Mouse (Mus musculus) gonadal fat pad, adult 2 months (tissue): ENCODE results near the gene Nlrp14. TPM values are rescaled to one million over a fixed set of nuclear protein-coding genes. Genes with fewer than 3 reads are reported as not detected.
"Not testable (repeated sequence)": the region's sequence is repeated elsewhere in the genome, so short reads cannot be mapped to it uniquely, and the experiment has no call there.

Experiments used
- DNase-seq: peaks from one replicate; pipeline ENCODE4 v3.0.0-alpha.2; 2012; ENCODE audit warnings: low read depth
- polyA plus RNA-seq: library from polyadenylated mRNA; depleted of rRNA; stranded (reverse); fragments of >200 nt; gene quantifications from 2 replicates; pipeline ENCODE4 v1.2.3, GENCODE M21; 2012; rRNA removed

The Nlrp14 gene
- polyA plus RNA-seq, result 0.19 and 0.28 TPM in 2 replicates

GRCm38 (mm10) chr7:107166690-107167089 is at the start of gene Nlrp14:
Nlrp14 (plus strand) TSS chr7:107166990.
- no peak for DNase-seq

- DNase-seq, result not testable (repeated sequence)
Observed at GRCm38 (mm10) chr7:107130983-107131382, 35.8 kb upstream of the Nlrp14 start, which contains the start of gene Olfr715. Olfr715 (minus strand) TSS chr7:107131083.

GRCm38 (mm10) chr7:107138027-107138426 is 28.8 kb upstream of the Nlrp14 start, which contains the start of gene Olfr716:
Olfr716 (plus strand) TSS chr7:107138327.
- not testable (repeated sequence) for DNase-seq

- DNase-seq, result no peak
Observed at GRCm38 (mm10) chr7:107180406-107180805, 13.6 kb downstream of the Nlrp14 start.

- DNase-seq, result no peak
Observed at GRCm38 (mm10) chr7:107201817-107202216, 35.0 kb downstream of the Nlrp14 start.

GRCm38 (mm10) chr7:107207843-107208242 is 41.1 kb downstream of the Nlrp14 start:
- DNase-seq, result no peak

- DNase-seq, result no peak
Observed at GRCm38 (mm10) chr7:107209204-107209860, 42.5 kb downstream of the Nlrp14 start, which contains the start of gene Rbmxl2. Rbmxl2 (plus strand) TSS chr7:107209445.

GRCm38 (mm10) chr7:107210126-107210576 is 43.4 kb downstream of the Nlrp14 start:
- no peak for DNase-seq

- DNase-seq, result no peak
Observed at GRCm38 (mm10) chr7:107215723-107216122, 48.9 kb downstream of the Nlrp14 start.

GRCm38 (mm10) chr7:107216845-107217244 is 50.1 kb downstream of the Nlrp14 start:
- no peak for DNase-seq

- no peak for DNase-seq
Observed at GRCm38 (mm10) chr7:107236854-107237253, 70.1 kb downstream of the Nlrp14 start.

- DNase-seq, result no peak
Observed at GRCm38 (mm10) chr7:107237498-107237897, 70.7 kb downstream of the Nlrp14 start.

GRCm38 (mm10) chr7:107241371-107241883 is 74.6 kb downstream of the Nlrp14 start:
- no peak for DNase-seq

Other genes starting within 250 kb of the Nlrp14 start
- not detected in 2 replicates for gene Olfr709-ps1, start 234.8 kb upstream of the Nlrp14 start, polyA plus RNA-seq
- not detected in 2 replicates for gene Olfr710, start 218.7 kb upstream of the Nlrp14 start, polyA plus RNA-seq
- not detected in 2 replicates for gene Olfr6, start 203.1 kb upstream of the Nlrp14 start, polyA plus RNA-seq
- gene Olfr711, start 191.5 kb upstream of the Nlrp14 start, polyA plus RNA-seq, result not detected in 2 replicates
- gene Olfr2, start 160.9 kb upstream of the Nlrp14 start, polyA plus RNA-seq, result not detected in 2 replicates
- gene Olfr713, start 135.8 kb upstream of the Nlrp14 start, polyA plus RNA-seq, result not detected in 2 replicates
- gene Olfr714, start 96.0 kb upstream of the Nlrp14 start, polyA plus RNA-seq, result not detected in 2 replicates
- not detected in 2 replicates for gene Olfr17, start 73.8 kb upstream of the Nlrp14 start, polyA plus RNA-seq
- not detected in 2 replicates for gene Olfr715b, start 56.6 kb upstream of the Nlrp14 start, polyA plus RNA-seq
- gene Olfr715, start 35.9 kb upstream of the Nlrp14 start, polyA plus RNA-seq, result not detected in 2 replicates
- gene Olfr716, start 28.7 kb upstream of the Nlrp14 start, polyA plus RNA-seq, result not detected in 2 replicates
- 0.07 and 0.20 TPM in 2 replicates for gene Rbmxl2, start 42.5 kb downstream of the Nlrp14 start, polyA plus RNA-seq
- 0.26 and 0.51 TPM in 2 replicates for gene Syt9, start 203.7 kb downstream of the Nlrp14 start, polyA plus RNA-seq